Mouse (Mus musculus): ENCODE data around the gene Fgd5.

DNA sequence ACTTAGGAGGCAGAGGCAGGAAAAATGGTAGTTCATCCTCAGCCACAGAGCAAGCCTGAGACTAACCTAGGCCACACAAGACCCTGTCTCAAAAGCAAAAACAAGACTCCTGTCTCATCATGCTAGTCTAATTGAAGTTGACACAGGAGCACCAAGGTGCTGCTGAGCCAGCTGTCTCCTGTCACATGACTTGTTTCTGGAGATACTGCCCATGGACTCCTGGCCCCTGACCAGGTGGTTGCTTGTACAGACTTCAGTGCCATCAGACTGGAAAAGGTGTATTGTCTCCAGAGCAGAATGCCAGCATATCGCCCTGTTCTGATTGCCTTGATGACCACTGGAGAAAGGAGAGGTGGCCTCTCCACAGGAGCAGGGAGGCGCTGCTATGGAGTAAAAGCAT lies 102.1 kb downstream of the Fgd5 start:
- TF ChIP-seq CTCF (IDR thresholded peaks at IDR 0.05; ENCODE audit: low read depth, low read length) (no peak), POLR2A (IDR thresholded peaks at IDR 0.05; ENCODE audit: insufficient read depth, low read length) (no peak)
